ENCODE assay signal across 16 mouse cellular contexts in genomic region chr2:22962242-22962641, GRCm38 (mm10).
DNase-seq lines count a peak whose midpoint lies in the region; ATAC-seq lines count a peak whose summit lies in the region.
"Had no signal": no experiment of that assay in that cellular context is flagged by ENCODE, and none has a peak within 500 bp of the region (broad histone marks: within the 10 kb centered on the region; RNA-seq: fewer than 3 reads in every experiment).

No protein-coding gene starts in this region.

- peak; percentile 54 to 82 for DNase-seq in layer of hippocampus, adult 18-20 months (ENCODE audit: low spot score in 2 of 2)
- no peak for DNase-seq in layer of hippocampus, postnatal 25 days (ENCODE audit: extremely low spot score in 1 of 2, low spot score in 1 of 2)
- DNase-seq in CD4-positive, CD25-positive, alpha-beta regulatory T cell, adult 2 months (ENCODE audit: low read depth, low spot score) = peak; percentile 58
- DNase-seq in induced T-regulatory cell, adult 2 months (ENCODE audit: low read depth) = peak; percentile 44
- DNase-seq in naive thymus-derived CD4-positive, alpha-beta T cell, adult 2 months (ENCODE audit: low read depth) = peak; percentile 34
- DNase-seq in heart, postnatal 4 days = no peak
- DNase-seq: adrenal gland, adult 2 months; cerebellum, adult 18-20 months; embryo, embryonic 11 days; gastrocnemius, postnatal 14 days; kidney, adult 8-10 months; kidney, postnatal 36 days had no signal

- ATAC-seq in megakaryocyte-erythroid progenitor cell, adult 5-6 weeks (replicated peaks; ENCODE audit: low FRiP score, low TSS enrichment, poor library complexity, severe bottlenecking) = no peak
- ATAC-seq: forebrain, embryonic 14.5 days; hindbrain, embryonic 16.5 days; lung, postnatal 0 days had no signal

Comparison
In these comparisons a context has a peak if more than half of its experiments do, and no peak if none do; other contexts are left out.
1. DNase-seq: peak in layer of hippocampus, adult 18-20 months (2 of 2), CD4-positive, CD25-positive, alpha-beta regulatory T cell, adult 2 months (single experiment), induced T-regulatory cell, adult 2 months (single experiment) and naive thymus-derived CD4-positive, alpha-beta T cell, adult 2 months (single experiment); none in layer of hippocampus, postnatal 25 days (0 of 2) and heart, postnatal 4 days (single experiment).